Comparison of ENCODE assay signal across 9 mouse cellular contexts in genomic region chr1:120342371-120342821, GRCm38 (mm10). TPM values are rescaled to one million over a fixed set of nuclear protein-coding genes. Genes with fewer than 3 reads are reported as not detected.
DNase-seq lines count a peak whose midpoint lies in the region.
"Had no signal": no experiment of that assay in that cellular context is flagged by ENCODE, and none has a peak within 500 bp of the region (broad histone marks: within the 10 kb centered on the region; RNA-seq: fewer than 3 reads in every experiment).

No protein-coding gene starts in this region.

- H3K4me1 ChIP-seq in midbrain, embryonic 10.5 days, result peaks cover 39% of the 10 kb centered on the region

- no peaks in the 10 kb centered on the region for H3K9me3 ChIP-seq in midbrain, embryonic 10.5 days (replicated peaks)

- H3K27me3 ChIP-seq in midbrain, embryonic 10.5 days (ENCODE audit: low read depth, poor library complexity, severe bottlenecking), result peaks cover 94% of the 10 kb centered on the region

- under 1% methylated on average over 34 of the region's 34 CpGs for WGBS in midbrain, embryonic 10.5 days

- H3K27ac ChIP-seq in midbrain, embryonic 10.5 days (replicated peaks), result no peak overlapping the region; the same call in 1 of the 2 replicates

- H3K36me3 ChIP-seq in midbrain, embryonic 10.5 days, result no peaks in the 10 kb centered on the region

- DNase-seq in layer of hippocampus, adult 18-20 months (ENCODE audit: low spot score in 2 of 2), result peak; percentile 18 to 70
- no peak for DNase-seq in layer of hippocampus, adult 8-10 months (ENCODE audit: low spot score in 2 of 2)
- DNase-seq in c-Kit-positive CD71-positive TER-119-negative erythroid progenitor cells, embryonic 14.5 days (ENCODE audit: low read depth), result peak; percentile 3
- DNase-seq in heart, adult 8-10 months (ENCODE audit: low spot score), result peak; percentile 10
- DNase-seq in layer of hippocampus, postnatal 25 days (ENCODE audit: extremely low spot score in 1 of 2, low spot score in 1 of 2), result peak; percentile 50 to 61
- peak; percentile 70 for DNase-seq in midbrain, embryonic 10.5 days (ENCODE audit: low spot score)
- peak; percentile 9 to 17 for DNase-seq in thymus, postnatal 36 days
- no peak for DNase-seq in cerebellum, adult 8-10 months

- peak overlapping the region; percentile 53 for H3K4me3 ChIP-seq in midbrain, embryonic 10.5 days

RNA-seq across cellular contexts. Expression of gene C1ql2, which starts 2.0 kb away (rescaled TPM):
- 10 to 100 TPM; 84.8 to 98.6 TPM for total RNA-seq in layer of hippocampus, adult 18-20 months (2021)
- total RNA-seq in layer of hippocampus, adult 8-10 months (2022), result 10 to 100 TPM; 63.1 to 70.6 (median 66.3) TPM
- total RNA-seq in heart, adult 8-10 months (2022), result under 1 TPM in 1 of 4 experiments, not detected in 3; 0.14 TPM
- 10 to 100 TPM; 85.2 to 89.5 TPM for total RNA-seq in layer of hippocampus, postnatal 25 days (2021)
- 0.19 and 1.0 TPM in 2 replicates for polyA plus RNA-seq in midbrain, embryonic 10.5 days (2016; fragmentation: Nextera tagmentation; extraction: Ambion mirVana)
- polyA plus RNA-seq: testis, adult 2 months had no signal

Comparison
In these comparisons a context has a peak if more than half of its experiments do, and no peak if none do; other contexts are left out.
1. DNase-seq: peak in layer of hippocampus, adult 18-20 months (2 of 2), c-Kit-positive CD71-positive TER-119-negative erythroid progenitor cells, embryonic 14.5 days (single experiment), heart, adult 8-10 months (single experiment), layer of hippocampus, postnatal 25 days (2 of 2), midbrain, embryonic 10.5 days (single experiment) and thymus, postnatal 36 days (2 of 2); none in layer of hippocampus, adult 8-10 months (0 of 2) and cerebellum, adult 8-10 months (single experiment).
2. RNA of gene C1ql2, which starts 2.0 kb away (total RNA-seq): 84.8 to 98.6 TPM in layer of hippocampus, adult 18-20 months, 85.2 to 89.5 TPM in layer of hippocampus, postnatal 25 days and 63.1 to 70.6 TPM in layer of hippocampus, adult 8-10 months; 0.14 TPM in heart, adult 8-10 months; every median in the first group is over 10 times any median in the second.